Mouse (Mus musculus) kidney, postnatal 25 days (tissue): ENCODE results near the gene 4833439L19Rik.
A peak's percentile ranks its signal among the peaks of the same experiment; 100 is the strongest.
"Not testable (repeated sequence)": the region's sequence is repeated elsewhere in the genome, so short reads cannot be mapped to it uniquely, and the experiment has no call there.

Experiments used
- DNase-seq, 2 experiments: peaks; one replicate each; pipeline ENCODE4 v3.0.0; 2021; ENCODE audit warnings: mixed read lengths in 2 of 2

4833439L19Rik gene

GRCm38 (mm10) chr13:54565201-54565581 is at the start of gene 4833439L19Rik:
Gene 4833439L19Rik (minus strand): TSS chr13:54565435.
- DNase-seq, result peak; percentile 97 to 98

DNA sequence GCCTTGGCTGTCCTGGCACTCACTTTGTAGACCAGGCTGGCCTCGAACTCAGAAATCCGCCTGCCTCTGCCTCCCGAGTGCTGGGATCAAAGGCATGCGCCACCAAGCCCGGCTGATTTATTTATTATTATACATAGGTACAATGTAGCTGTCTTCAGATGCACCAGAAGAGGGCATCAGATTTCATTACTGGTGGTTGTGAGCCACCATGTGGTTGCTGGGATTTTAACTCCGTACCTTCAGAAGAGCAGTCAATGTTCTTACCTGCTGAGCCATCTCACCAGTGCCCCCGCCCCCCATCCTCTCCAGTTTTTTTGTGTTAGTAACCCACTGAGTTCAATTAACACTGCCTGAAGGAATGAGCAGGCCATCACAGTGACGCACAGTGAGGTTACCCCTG is 47.9 kb upstream of the 4833439L19Rik start:
- not testable (repeated sequence) for DNase-seq

- peak; percentile 92 to 93 for DNase-seq
These were observed 45.9 kb upstream of the 4833439L19Rik start, which contains the start of gene Cltb for GRCm38 (mm10) chr13:54610972-54611754. Gene Cltb (minus strand): TSS chr13:54611344.

GRCm38 (mm10) chr13:54610613-54610971 is 45.4 kb upstream of the 4833439L19Rik start:
- DNase-seq, result peak in 1 of 2 experiments; percentile 53

DNA sequence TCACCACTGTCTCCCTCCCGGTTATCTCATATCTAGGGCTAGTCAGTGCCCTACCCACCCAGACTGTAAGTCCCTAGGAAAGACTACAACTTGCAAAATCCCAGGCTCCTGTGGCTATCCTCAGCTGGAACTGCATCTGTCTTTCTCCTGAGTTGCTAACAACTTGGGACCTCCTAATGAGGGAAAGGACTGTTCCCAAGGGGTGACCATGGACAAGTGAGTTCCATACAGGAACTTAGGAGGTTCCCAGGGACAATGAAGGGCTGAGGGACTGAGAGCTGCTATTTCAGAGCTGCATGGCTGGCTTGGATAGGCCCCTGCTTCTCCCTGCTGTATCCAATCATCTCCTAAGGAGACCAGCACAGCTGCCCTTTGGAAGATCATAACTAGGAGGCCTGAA is 44.1 kb upstream of the 4833439L19Rik start:
- DNase-seq, result no peak

GRCm38 (mm10) chr13:54608666-54609065 is 43.4 kb upstream of the 4833439L19Rik start:
- DNase-seq, result no peak

- no peak for DNase-seq
These were observed 42.8 kb upstream of the 4833439L19Rik start for GRCm38 (mm10) chr13:54608002-54608401.

GRCm38 (mm10) chr13:54607204-54607603 is 42.0 kb upstream of the 4833439L19Rik start:
- no peak for DNase-seq

DNA sequence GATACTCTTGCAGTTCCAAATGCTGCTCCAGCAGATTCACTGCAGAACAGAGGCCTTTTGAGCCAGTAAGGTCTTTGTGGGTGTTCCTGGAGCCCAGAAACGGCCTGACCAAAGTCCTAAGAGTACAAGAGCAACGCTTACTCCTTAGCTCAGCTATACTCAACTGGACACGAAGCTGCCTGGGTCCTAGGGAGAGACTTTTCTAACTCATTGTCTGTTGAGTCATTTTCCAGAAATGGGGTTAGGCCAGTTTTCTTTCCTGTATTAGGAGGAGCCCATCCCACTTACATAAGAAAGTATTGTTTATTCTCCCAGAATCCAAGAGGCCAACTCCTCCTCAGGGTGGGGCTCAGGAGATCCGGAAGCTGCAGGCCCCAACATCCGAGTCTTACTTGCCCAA is 40.2 kb upstream of the 4833439L19Rik start:
- peak; percentile 55 to 79 for DNase-seq

DNA sequence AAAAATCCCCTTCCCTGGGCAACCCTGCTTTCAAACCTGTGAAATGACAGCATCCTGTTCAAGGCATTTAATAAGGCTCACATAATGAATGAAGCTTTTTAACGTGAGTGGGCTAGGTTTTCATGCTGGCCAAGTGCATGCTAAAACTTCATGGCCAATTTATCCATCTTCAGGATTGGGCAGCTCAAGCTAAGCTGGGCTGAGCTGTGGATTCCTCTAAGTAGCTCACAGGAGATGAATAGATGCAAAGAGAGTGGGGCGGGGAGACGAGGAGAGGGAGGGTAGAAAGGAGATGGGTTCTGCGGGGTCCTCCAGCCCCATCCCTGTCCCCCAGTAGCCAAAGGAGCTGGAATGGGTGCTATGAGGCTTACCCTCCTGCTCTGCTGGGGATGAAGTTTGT is 39.0 kb upstream of the 4833439L19Rik start:
- no peak for DNase-seq

DNA sequence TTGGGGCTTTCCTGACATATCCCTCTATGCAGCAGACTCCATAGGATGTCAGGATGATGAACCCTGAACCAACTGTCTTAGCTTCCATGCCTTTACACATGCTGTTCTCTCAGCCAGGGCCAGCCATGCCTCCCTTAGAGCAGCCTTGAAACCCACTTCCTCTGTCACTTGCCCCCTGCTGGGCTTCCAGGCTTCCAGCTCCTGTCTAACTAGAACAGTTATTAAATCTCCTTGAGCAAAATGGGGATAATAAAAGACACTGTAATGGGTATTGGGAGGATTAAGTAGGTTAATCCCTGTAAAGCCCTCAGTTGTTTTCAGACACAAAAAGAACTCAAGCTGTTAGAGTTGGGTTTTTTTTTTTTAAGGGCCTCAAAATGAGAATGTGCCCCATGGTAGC is 38.3 kb upstream of the 4833439L19Rik start:
- no peak for DNase-seq

DNA sequence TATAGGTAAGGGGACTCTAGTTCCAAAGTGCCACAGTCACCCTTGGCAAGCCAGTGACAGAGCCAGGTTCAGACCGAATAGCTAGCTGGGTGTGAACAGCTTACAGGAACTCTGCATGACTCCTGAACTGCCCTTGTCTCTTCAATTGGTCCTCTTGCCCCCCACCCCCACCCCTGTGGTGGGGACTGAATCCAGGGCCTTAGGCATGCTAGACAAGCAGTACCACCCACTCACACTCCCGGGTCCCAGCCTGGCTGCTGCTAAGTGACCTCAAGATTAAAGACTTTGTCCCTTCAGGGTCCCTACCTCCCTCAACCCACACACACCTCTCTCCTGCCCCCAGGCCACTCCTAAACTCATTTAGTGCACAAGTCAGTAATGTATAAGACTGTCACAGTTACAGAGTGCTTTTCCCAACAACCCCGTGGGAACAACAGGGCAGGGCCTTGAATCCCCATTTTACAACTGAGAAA is 37.4 kb upstream of the 4833439L19Rik start:
- no peak for DNase-seq

- no peak for DNase-seq
These were observed 33.4 kb upstream of the 4833439L19Rik start for GRCm38 (mm10) chr13:54598622-54599143.

DNA sequence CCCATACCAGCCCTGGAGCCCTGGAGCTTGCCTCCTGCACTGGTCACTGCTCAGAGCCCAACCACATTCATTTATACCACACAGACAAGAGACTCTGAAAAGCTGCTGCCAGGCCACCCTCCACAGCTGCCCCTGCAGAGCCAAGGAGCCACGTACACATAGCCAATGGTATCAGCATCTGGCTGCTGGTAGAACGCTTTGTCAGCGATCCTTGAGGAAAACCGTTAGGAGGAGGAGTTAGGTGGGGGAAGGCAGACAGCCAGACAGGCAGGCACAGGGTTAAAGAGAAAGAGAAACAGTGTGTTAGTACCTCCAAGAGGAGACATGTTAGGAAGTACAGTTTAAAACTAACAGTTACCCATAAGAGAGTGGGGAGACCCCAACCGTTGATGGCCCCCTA is 31.6 kb upstream of the 4833439L19Rik start:
- peak; percentile 42 to 70 for DNase-seq

DNA sequence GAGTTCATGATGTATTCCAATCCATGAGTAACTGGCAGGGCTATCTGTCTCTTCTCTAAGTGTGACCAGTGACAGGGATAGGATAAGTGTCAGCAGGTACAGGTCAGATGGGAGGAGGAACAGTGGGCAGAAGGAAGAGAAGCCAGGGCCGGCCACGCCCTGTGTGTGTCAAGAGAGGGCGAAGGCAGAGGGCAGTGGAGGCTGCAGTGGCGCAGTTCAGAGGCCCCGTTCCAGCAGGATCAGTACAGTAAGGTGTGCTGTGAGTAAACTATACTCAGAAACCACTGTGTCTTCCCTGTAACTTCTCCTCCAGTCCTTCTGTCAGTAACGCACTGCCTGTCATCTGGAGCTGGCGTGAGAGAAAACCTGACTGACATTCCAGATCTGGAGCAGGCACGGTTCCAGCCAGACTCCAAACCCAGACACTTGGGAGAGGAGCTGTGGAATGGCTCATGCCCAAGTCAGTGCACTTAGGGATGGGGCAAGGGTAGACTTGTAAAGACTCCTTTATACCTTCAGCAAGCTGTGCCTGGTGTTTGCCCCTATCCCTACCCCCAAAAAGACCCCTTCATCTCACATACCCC is 31.0 kb upstream of the 4833439L19Rik start:
- peak; percentile 40 to 53 for DNase-seq

- peak in 1 of 2 experiments; percentile 41 for DNase-seq
These were observed 28.4 kb upstream of the 4833439L19Rik start for GRCm38 (mm10) chr13:54593617-54594016.

- DNase-seq, result no peak
These were observed 26.6 kb upstream of the 4833439L19Rik start for GRCm38 (mm10) chr13:54591776-54592356.

GRCm38 (mm10) chr13:54589996-54590951 is 25.0 kb upstream of the 4833439L19Rik start, which contains the start of the genes Nop16 and Higd2a:
Gene Nop16 (minus strand): TSS chr13:54590090.
Gene Higd2a (plus strand): TSS chr13:54590207.
- peak; percentile 99 for DNase-seq

GRCm38 (mm10) chr13:54589414-54589995 is 24.3 kb upstream of the 4833439L19Rik start:
- no peak for DNase-seq

DNA sequence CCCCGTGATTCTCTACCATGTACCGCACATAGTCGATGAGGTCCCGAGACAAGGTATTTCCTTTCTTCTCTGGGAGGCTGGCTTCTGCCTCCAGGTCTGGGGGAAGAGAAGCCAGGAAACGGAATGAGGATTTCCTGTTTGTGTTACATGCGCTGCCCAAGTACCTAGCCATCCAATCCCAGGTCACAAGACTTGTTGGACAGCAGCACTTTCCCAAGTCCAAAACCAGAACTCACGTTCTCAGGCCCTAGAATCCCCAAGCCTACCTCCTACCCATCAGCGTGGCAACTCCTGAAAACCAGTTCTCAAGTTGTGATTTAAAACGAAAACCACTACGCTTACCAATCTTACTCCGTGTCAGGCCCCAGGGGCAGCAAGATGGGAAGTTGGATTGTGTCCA is 20.6 kb upstream of the 4833439L19Rik start:
- DNase-seq, result no peak

DNA sequence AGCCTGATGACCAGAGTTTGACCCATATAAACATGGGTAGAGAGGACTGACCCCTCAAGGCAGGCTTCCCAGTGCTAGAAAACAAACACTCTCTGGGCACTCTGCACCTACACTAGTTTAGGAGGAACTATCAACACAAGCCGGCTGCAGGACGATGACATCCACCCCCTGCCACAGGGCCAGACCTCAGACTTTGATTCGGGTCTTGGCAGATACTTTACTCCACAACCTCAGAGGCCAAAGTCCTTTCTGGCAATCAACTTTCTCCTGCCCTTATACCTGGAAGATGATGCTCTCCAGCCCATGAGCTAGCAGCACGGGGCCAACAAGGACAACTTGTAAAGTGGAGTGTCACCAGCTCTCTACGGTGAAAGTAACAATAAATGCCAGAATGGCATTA is 17.6 kb upstream of the 4833439L19Rik start:
- DNase-seq, result peak; percentile 37 to 75

GRCm38 (mm10) chr13:54582126-54582525 is 16.9 kb upstream of the 4833439L19Rik start:
- no peak for DNase-seq
